Mouse (Mus musculus) adipose tissue, adult 10 weeks (tissue): ENCODE data around the gene Tmem265. TPM values are rescaled to one million over a fixed set of nuclear protein-coding genes. Genes with fewer than 3 reads are reported as not detected.

Experiments
- polyA plus RNA-seq: library from polyadenylated mRNA; stranded (reverse); fragments of 350-450 nt; fragmentation: Illumina TruSeq; extraction: RNeasy Lipid Tissue Mini Kit (QIAGEN cat#74804); gene quantifications from one replicate; pipeline ENCODE4 v1.2.3, GENCODE M21; 2014; ENCODE audit warnings: low read depth, low replicate concordance

Tmem265 gene
- polyA plus RNA-seq = not detected

GRCm38 (mm10) chr7:127561340-127561858, at the start of gene Tmem265:
Tmem265 (plus strand) TSS chr7:127561390.

DNA sequence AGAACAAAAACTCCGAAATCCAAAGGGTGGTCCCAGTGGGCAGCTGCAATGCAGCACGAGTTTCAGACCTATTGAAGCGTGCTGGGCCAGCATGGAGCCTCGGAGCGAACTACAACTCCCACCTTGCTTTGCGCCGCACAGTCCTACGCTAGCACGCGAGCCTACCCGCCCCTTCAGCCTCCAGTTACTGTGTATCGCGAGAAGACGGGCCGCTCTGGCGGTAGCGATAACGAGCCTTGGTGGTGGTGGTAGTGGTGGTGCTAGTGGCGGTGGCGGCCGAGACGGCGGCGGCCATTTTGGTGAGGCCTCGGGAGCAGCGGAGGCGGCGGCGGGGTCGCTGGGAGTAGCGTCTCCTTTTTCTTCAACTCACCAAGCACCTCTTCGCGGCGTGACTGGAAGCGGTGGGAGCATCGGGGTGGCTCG, 49.4 kb upstream of the Tmem265 start, which contains the start of gene Srcap:
TSS of gene Srcap (plus strand) at position 176 of the 423 bp plus-strand sequence.

GRCm38 (mm10) chr7:127519284-127519683, 41.9 kb upstream of the Tmem265 start, which contains the start of gene Gm42715:
Gm42715 (plus strand) TSS chr7:127519584.

GRCm38 (mm10) chr7:127572895-127573471, 11.8 kb downstream of the Tmem265 start, which contains the start of gene Phkg2:
Phkg2 (plus strand) TSS chr7:127573340.

DNA sequence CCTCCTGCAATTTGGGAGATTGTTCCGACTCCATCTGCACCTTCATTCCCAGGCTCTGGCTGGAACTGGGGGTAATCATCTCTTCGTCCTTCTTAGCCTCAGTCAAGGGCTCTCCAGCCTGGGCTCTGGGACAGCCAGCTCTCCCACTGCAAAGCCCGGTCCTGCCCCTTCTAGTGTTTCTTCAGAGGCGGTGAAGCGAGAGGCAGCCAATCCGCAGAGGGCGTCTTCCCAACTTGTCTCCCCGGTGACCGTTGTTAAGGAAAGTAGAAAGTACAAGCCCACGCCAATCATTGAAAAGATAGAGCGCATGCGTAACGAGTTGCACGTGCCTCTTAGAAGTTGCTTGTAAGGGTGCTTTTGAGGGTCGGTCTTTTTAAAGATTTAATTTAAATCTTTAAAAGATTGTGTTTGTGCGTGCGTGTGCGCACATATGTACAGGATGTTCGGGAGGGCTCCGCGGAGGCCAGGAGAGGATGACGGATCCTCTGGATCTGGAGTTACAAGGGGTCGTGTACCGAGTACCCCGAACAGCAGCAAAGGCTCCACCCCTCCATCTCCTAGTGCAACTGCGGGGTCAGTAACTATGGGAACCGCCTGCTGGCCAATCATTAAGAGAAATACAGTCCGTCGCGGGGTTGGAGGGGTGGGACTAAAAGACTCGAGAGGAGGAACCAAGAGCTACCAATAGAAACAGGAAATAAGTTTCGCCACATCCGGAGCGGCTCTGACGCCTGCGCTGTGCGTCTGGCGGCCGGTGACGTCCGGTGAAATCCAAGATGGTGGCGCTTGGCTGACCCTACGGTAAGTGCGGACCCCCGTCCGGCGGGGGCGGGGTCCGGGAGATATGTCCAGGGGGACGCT, 27.1 kb downstream of the Tmem265 start, which contains the start of the genes Ccdc189 and Rnf40:
TSS of gene Ccdc189 (minus strand) at position 585 of the 861 bp plus-strand sequence.
TSS of gene Rnf40 (plus strand) at position 757 of the 861 bp plus-strand sequence.

DNA sequence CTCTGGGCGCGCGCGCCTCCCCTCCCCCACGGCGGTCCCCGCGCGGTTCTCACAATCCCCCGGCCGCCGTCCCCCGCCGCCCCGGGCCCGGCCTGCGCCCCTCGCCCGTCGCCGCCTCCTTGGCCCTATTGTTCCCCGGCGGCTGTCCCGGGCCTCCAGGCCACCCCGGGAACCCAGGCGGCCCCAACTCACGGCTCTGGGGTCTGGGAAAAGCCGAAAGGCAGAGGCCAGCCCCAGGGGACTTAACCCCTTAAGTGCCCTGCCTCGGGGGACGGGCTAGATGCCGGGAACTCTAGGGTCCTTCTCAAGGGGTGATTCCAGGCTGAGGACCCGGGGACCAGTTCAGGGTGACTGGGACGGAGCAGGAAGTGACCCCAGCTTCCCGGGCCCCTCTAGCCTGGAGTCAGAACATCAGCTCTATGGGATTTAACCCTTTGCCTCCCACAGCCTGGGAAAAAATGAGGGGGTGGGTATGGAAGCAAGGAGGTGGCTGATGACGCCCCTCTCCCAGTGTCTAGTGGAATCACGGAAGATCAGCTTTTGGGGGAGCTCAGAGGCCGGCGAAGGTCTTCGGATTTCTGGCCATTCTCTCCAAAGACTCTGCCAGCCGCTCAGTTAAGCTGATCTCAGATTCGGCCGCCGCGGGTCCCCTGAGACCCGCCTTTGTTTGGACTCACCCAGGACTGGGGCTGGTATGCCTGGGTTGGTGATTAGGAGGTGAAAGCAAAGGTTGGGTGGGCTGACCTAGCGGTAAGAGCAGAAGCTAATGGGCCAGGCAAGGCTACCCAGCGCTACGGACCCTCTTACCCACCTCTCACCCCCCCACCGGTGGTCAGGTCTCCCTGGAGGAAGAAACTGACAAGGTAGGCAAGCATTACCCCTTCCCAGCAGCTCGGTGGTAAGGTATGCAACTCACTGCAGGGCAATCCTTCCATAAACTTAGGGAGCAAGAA, 54.0 kb downstream of the Tmem265 start, which contains the start of gene Zfp629:
TSS of gene Zfp629 (minus strand) at position 907 of the 953 bp plus-strand sequence.

Other genes starting within 250 kb of the Tmem265 start
- gene Zfp768, start 215.8 kb upstream of the Tmem265 start, polyA plus RNA-seq = 16.7 TPM
- gene Zfp747, start 185.3 kb upstream of the Tmem265 start, polyA plus RNA-seq = 6.3 TPM
- gene 9130019O22Rik, start 174.2 kb upstream of the Tmem265 start, polyA plus RNA-seq = 4.3 TPM
- gene E430018J23Rik, start 167.8 kb upstream of the Tmem265 start, polyA plus RNA-seq = 8.3 TPM
- gene Zfp764, start 154.6 kb upstream of the Tmem265 start, polyA plus RNA-seq = 6.0 TPM
- 13.5 TPM for gene Zfp688, start 139.3 kb upstream of the Tmem265 start, polyA plus RNA-seq
- 3.0 TPM for gene Zfp689, start 112.2 kb upstream of the Tmem265 start, polyA plus RNA-seq
- gene Prr14, start 101.8 kb upstream of the Tmem265 start, polyA plus RNA-seq = 43.6 TPM
- 56.2 TPM for gene Fbrs, start 82.2 kb upstream of the Tmem265 start, polyA plus RNA-seq
- gene Srcap, start 49.4 kb upstream of the Tmem265 start, polyA plus RNA-seq = 18.2 TPM
- gene Gm42715, start 41.8 kb upstream of the Tmem265 start, polyA plus RNA-seq = 12.8 TPM
- gene Phkg2, start 11.9 kb downstream of the Tmem265 start, polyA plus RNA-seq = 83.6 TPM
- gene Ccdc189, start 27.2 kb downstream of the Tmem265 start, polyA plus RNA-seq = 22.1 TPM
- gene Rnf40, start 27.4 kb downstream of the Tmem265 start, polyA plus RNA-seq = 33.6 TPM
- 14.8 TPM for gene Zfp629, start 54.4 kb downstream of the Tmem265 start, polyA plus RNA-seq
- gene Bcl7c, start 147.5 kb downstream of the Tmem265 start, polyA plus RNA-seq = 26.6 TPM
- gene Ctf1, start 151.3 kb downstream of the Tmem265 start, polyA plus RNA-seq = 11.1 TPM
- not detected for gene Ctf2, start 170.8 kb downstream of the Tmem265 start, polyA plus RNA-seq
- 20.0 TPM for gene Fbxl19, start 183.2 kb downstream of the Tmem265 start, polyA plus RNA-seq
- 28.1 TPM for gene Orai3, start 208.4 kb downstream of the Tmem265 start, polyA plus RNA-seq
- 21.7 TPM for gene Setd1a, start 215.3 kb downstream of the Tmem265 start, polyA plus RNA-seq
- gene Gm49388, start 224.2 kb downstream of the Tmem265 start, polyA plus RNA-seq = not detected
- gene Hsd3b7, start 239.2 kb downstream of the Tmem265 start, polyA plus RNA-seq = 98.2 TPM